Mouse (Mus musculus) hindbrain, embryonic 16.5 days (tissue): ENCODE measurements at regions not wholly inside any gene's neighbourhood (a gene's known extent, or its start where the extent isn't known, plus 50 kb on each side); places are given as distances from the start of the nearest gene placed in this dataset.
A peak's percentile ranks its signal among the peaks of the same experiment; 100 is the strongest.

Experiments
- ATAC-seq: fragments of 200-750 bp; cut with Nextera tagmentation; 2 replicates; pipeline ENCODE4 v1.8.0; 2017; ENCODE audit warnings: moderate TSS enrichment, moderate library complexity
- H3K27ac ChIP-seq: fragments of 300-500 bp; sonication (generic); 2 replicates; pipeline ENCODE4 v1.5.1; 2014; ENCODE audit warnings: low read depth, mild to moderate bottlenecking, control low read depth, low read length, moderate library complexity
- H3K27me3 ChIP-seq: fragments of 300-500 bp; sonication (generic); replicated peaks from 2 replicates; pipeline ENCODE4 v1.6.1; 2014; ENCODE audit warnings: low read length; ENCODE audit not compliant: control insufficient read depth, insufficient read depth
- H3K36me3 ChIP-seq: fragments of 300-500 bp; sonication (generic); 2 replicates; pipeline ENCODE4 v1.6.1; 2014; ENCODE audit warnings: mild to moderate bottlenecking, low read length, moderate library complexity, mixed read lengths; ENCODE audit not compliant: control insufficient read depth, insufficient read depth
- H3K4me1 ChIP-seq: fragments of 300-500 bp; sonication (generic); 2 replicates; pipeline ENCODE4 v1.6.1; 2014; ENCODE audit warnings: low read depth, low read length; ENCODE audit not compliant: control insufficient read depth, insufficient read depth
- H3K4me2 ChIP-seq: fragments of 300-500 bp; sonication (generic); 2 replicates; pipeline ENCODE4 v1.6.1; 2014; ENCODE audit warnings: mild to moderate bottlenecking, low read length, control low read depth, moderate library complexity
- H3K4me3 ChIP-seq: fragments of 300-500 bp; sonication (generic); 2 replicates; pipeline ENCODE4 v1.5.1; 2014; ENCODE audit warnings: mild to moderate bottlenecking, low read length, control low read depth, moderate library complexity
- H3K9ac ChIP-seq: fragments of 300-500 bp; sonication (generic); 2 replicates; pipeline ENCODE4 v1.6.1; 2014; ENCODE audit warnings: low read depth, mild to moderate bottlenecking, control low read depth, low read length, moderate library complexity
- H3K9me3 ChIP-seq: fragments of 300-500 bp; sonication (generic); 2 replicates; pipeline ENCODE4 v1.6.1; 2014; ENCODE audit warnings: mild to moderate bottlenecking, low read length, moderate library complexity; ENCODE audit not compliant: control insufficient read depth
- WGBS: fragments of 180-500 bp; shearing (Covaris S2); extraction: QIAGEN DNeasy Blood & Tissue Kit; methylation state at CpG from one replicate; pipeline ENCODE4 v1.1.7; 2014; 5-methylcytosine and 5-hydroxymethylcytosine counted together

- ATAC-seq: peak; percentile 70
- WGBS: 41% methylated on average over 9 of the region's 9 CpGs
- Histone ChIP-seq H3K27me3 (no peaks in the 10 kb centered on the region), H3K9me3 (no peaks in the 10 kb centered on the region), H3K27ac (no peak overlapping the region), H3K4me1 (peaks cover 3% of the 10 kb centered on the region), H3K9ac (no peak overlapping the region), H3K4me3 (no peak overlapping the region), H3K36me3 (no peaks in the 10 kb centered on the region), H3K4me2 (no peak overlapping the region)
These were observed 93.5 kb upstream of the Lclat1 start for GRCm38 (mm10) chr17:73014090-73014853.

DNA sequence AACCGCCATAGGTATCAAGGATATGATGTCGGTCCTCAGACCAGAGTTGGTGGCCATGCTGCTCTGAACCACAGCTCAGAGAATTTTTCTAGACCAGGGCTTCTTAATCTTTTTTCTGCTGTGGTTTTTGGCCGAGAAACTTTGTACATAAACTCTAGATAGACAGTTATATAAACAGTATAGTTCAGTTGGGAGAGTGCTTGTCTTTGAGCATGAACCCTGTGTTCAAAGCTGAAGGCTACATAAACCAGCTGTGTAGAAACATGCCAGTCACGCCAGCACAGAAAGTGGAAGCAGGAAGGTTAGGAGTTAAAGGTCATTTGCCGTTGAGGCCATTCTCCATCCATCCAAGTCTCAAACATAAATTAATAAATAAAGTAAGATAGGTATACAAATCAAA, 90.6 kb upstream of the Lclat1 start:
- peaks cover 3% of the 10 kb centered on the region for H3K4me1 ChIP-seq
- no peak overlapping the region for H3K4me2 ChIP-seq
- 89% methylated on average over 5 of the region's 5 CpGs for WGBS
- no peak overlapping the region for H3K27ac ChIP-seq
- no peaks in the 10 kb centered on the region for H3K36me3 ChIP-seq
- no peak overlapping the region for H3K9ac ChIP-seq
- H3K4me3 ChIP-seq: no peak overlapping the region
- ATAC-seq: no peak
- H3K9me3 ChIP-seq: no peaks in the 10 kb centered on the region
- no peaks in the 10 kb centered on the region for H3K27me3 ChIP-seq

DNA sequence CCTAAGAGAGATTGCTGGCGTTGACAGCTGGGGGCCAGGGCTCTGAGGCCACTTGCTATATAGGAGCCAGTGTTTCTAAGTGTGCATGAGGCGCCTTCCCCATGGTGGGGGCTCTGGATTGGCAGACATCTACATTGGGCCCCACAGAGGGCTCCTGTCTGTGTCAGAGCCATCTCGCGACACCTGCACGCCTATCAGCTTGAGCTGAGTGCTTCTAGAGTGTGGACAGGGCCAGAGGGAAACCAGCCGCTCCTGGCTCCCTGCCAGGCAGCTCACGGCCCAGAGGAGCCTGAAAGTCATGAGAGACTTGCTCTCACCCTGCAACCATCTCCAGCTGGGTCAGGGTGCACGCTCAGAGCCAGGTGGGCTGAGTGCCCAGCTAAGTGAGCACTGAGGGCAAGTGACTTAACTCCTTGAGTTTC, 85.1 kb upstream of the Lclat1 start:
- Histone ChIP-seq H3K27me3 (no peaks in the 10 kb centered on the region), H3K9me3 (no peaks in the 10 kb centered on the region), H3K9ac (no peak overlapping the region), H3K4me2 (no peak overlapping the region), H3K4me1 (no peaks in the 10 kb centered on the region), H3K27ac (no peak overlapping the region), H3K4me3 (no peak overlapping the region), H3K36me3 (no peaks in the 10 kb centered on the region)
- ATAC-seq: no peak
- 59% methylated on average over 8 of the region's 8 CpGs for WGBS

- Histone ChIP-seq H3K4me3 (no peak overlapping the region), H3K4me1 (no peaks in the 10 kb centered on the region), H3K9ac (no peak overlapping the region), H3K27me3 (no peaks in the 10 kb centered on the region), H3K36me3 (no peaks in the 10 kb centered on the region), H3K4me2 (no peak overlapping the region), H3K27ac (no peak overlapping the region), H3K9me3 (no peaks in the 10 kb centered on the region)
- no peak for ATAC-seq
- WGBS: 68% methylated on average over 10 of the region's 10 CpGs
These were observed 84.2 kb upstream of the Lclat1 start for GRCm38 (mm10) chr17:73023362-73024107.

- no peak overlapping the region for H3K9ac ChIP-seq
- ATAC-seq: no peak
- H3K27ac ChIP-seq: no peak overlapping the region
- no peak overlapping the region for H3K4me3 ChIP-seq
- H3K36me3 ChIP-seq: no peaks in the 10 kb centered on the region
- no peak overlapping the region for H3K4me2 ChIP-seq
- H3K27me3 ChIP-seq: no peaks in the 10 kb centered on the region
- H3K9me3 ChIP-seq: no peaks in the 10 kb centered on the region
- WGBS: 96% methylated on average over 5 of the region's 5 CpGs
- no peaks in the 10 kb centered on the region for H3K4me1 ChIP-seq
These were observed 80.7 kb upstream of the Lclat1 start for GRCm38 (mm10) chr17:73027122-73027521.

DNA sequence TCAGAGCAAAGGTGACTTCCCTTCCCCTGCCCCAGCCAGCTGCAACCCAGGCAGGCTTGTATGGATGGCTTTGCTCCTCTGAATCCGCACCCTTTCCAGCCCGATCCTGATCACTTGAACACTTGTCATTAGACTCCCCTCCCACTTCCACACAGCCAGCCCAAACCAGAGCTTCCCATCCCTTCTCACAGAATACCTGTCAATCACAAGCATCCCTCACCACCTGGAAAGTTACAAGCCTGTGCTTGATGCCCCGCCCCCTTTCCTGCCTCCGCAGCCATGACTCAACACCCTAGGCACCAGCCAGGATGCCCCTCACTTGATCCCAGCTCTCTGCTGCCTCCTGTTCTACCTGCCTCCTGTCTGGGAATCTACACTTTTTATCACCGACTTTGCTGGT, 76.0 kb upstream of the Lclat1 start:
- Histone ChIP-seq H3K27me3 (no peaks in the 10 kb centered on the region), H3K36me3 (no peaks in the 10 kb centered on the region), H3K9me3 (no peaks in the 10 kb centered on the region), H3K4me2 (no peak overlapping the region), H3K4me1 (no peaks in the 10 kb centered on the region), H3K27ac (no peak overlapping the region), H3K4me3 (no peak overlapping the region), H3K9ac (no peak overlapping the region)
- no peak for ATAC-seq
- WGBS: 66% methylated on average over 5 of the region's 5 CpGs

DNA sequence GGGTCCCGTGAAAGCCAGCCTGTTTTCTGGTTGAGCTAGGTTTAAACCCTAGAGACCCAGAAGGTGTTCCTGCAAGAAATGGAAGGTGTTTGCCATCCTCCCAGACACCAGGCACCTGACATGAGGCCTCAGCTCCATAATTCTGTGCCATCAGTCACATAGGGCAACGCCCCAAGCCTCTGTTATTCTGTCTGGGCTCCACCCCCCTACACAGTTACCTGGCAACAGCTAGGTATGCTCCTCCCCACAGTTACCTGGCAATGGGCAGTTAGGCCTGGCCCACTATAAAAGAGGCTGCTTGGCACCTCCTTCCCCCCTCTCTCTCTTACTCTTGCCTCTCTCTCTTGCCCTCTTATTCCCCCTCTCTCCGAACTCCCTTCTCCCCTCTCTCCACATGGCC, 75.5 kb upstream of the Lclat1 start:
- Histone ChIP-seq H3K27me3 (no peaks in the 10 kb centered on the region), H3K4me1 (no peaks in the 10 kb centered on the region), H3K36me3 (no peaks in the 10 kb centered on the region), H3K9ac (no peak overlapping the region), H3K4me3 (no peak overlapping the region), H3K9me3 (no peaks in the 10 kb centered on the region), H3K27ac (no peak overlapping the region), H3K4me2 (no peak overlapping the region)
- 68% methylated on average over 3 of the region's 3 CpGs for WGBS
- no peak for ATAC-seq

- Histone ChIP-seq H3K36me3 (no peaks in the 10 kb centered on the region), H3K9me3 (no peaks in the 10 kb centered on the region), H3K27me3 (no peaks in the 10 kb centered on the region), H3K4me1 (no peaks in the 10 kb centered on the region), H3K27ac (no peak overlapping the region), H3K4me3 (no peak overlapping the region), H3K9ac (no peak overlapping the region), H3K4me2 (no peak overlapping the region)
- no peak for ATAC-seq
- 83% methylated on average over 3 of the region's 3 CpGs for WGBS
These were observed 73.4 kb upstream of the Lclat1 start for GRCm38 (mm10) chr17:73034420-73034819.

DNA sequence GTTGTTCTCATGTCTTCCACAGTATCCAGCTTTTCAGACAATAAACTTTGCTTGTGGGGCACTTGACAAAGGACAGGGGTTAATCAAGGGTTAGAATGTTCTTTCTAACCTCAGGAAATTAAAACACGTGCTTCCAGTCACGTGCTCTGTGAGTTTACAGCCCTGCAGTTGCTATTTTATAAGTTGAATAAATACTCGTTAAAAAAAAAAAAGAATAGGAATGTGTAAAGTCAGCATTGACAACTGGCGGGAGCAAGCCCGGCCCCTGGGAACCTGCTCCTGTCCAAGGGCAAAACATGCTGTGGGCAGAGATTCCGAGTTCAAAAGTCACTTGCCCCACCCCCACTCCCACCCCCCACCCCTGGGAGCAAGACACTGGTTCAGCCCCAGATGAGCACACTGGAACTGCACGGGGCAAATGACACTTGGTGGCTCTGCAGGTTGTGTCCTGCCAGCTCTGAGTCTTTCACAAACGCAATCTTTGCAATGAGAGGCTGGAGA, 72.8 kb upstream of the Lclat1 start:
- no peak for ATAC-seq
- no peak overlapping the region for H3K9ac ChIP-seq
- H3K27me3 ChIP-seq: no peaks in the 10 kb centered on the region
- no peaks in the 10 kb centered on the region for H3K36me3 ChIP-seq
- no peaks in the 10 kb centered on the region for H3K4me1 ChIP-seq
- no peaks in the 10 kb centered on the region for H3K9me3 ChIP-seq
- 33% methylated on average over 8 of the region's 8 CpGs for WGBS
- H3K4me3 ChIP-seq: no peak overlapping the region
- no peak overlapping the region for H3K4me2 ChIP-seq
- H3K27ac ChIP-seq: no peak overlapping the region
